Mouse (Mus musculus) neural tube, embryonic 13.5 days (tissue): ENCODE data around the gene Xlr5a. TPM values are rescaled to one million over a fixed set of nuclear protein-coding genes. Genes with fewer than 3 reads are reported as not detected.
"Not testable (repeated sequence)": the region's sequence is repeated elsewhere in the genome, so short reads cannot be mapped to it uniquely, and the experiment has no call there.

Source experiments
- ATAC-seq: fragments of 200-750 bp; cut with Nextera tagmentation; 2 replicates; pipeline ENCODE4 v1.8.0; 2017; ENCODE audit warnings: low read depth, mild to moderate bottlenecking, moderate TSS enrichment, moderate library complexity
- H3K27ac ChIP-seq: fragments of 300-500 bp; sonication (generic); replicated peaks from 2 replicates; pipeline ENCODE4 v1.5.1; 2015; ENCODE audit warnings: moderate library complexity, mild to moderate bottlenecking, inconsistent platforms
- H3K27me3 ChIP-seq: fragments of 300-500 bp; sonication (generic); 2 replicates; pipeline ENCODE4 v1.6.1; 2015; ENCODE audit warnings: mild to moderate bottlenecking, inconsistent platforms
- H3K36me3 ChIP-seq: fragments of 300-500 bp; sonication (generic); 2 replicates; pipeline ENCODE4 v1.6.1; 2015; ENCODE audit warnings: mild to moderate bottlenecking, inconsistent platforms
- H3K4me1 ChIP-seq: fragments of 300-500 bp; sonication (generic); replicated peaks from 2 replicates; pipeline ENCODE4 v1.6.1; 2015; ENCODE audit warnings: inconsistent platforms
- H3K4me2 ChIP-seq: fragments of 300-500 bp; sonication (generic); 2 replicates; pipeline ENCODE4 v1.6.1; 2015; ENCODE audit warnings: inconsistent platforms, mild to moderate bottlenecking, moderate library complexity
- H3K4me3 ChIP-seq: fragments of 300-500 bp; sonication (generic); 2 replicates; pipeline ENCODE4 v1.5.1; 2015; ENCODE audit warnings: mild to moderate bottlenecking, inconsistent platforms
- H3K9ac ChIP-seq: fragments of 300-500 bp; sonication (generic); 2 replicates; pipeline ENCODE4 v1.6.1; 2015; ENCODE audit warnings: moderate library complexity, mild to moderate bottlenecking, inconsistent platforms
- H3K9me3 ChIP-seq: fragments of 300-500 bp; sonication (generic); 2 replicates; pipeline ENCODE4 v1.6.1; 2016; ENCODE audit warnings: inconsistent platforms
- WGBS: fragments of 180-500 bp; shearing (Covaris S2); methylation state at CpG from one replicate; pipeline ENCODE4 v1.1.7; 2015; 5-methylcytosine and 5-hydroxymethylcytosine counted together
- polyA plus RNA-seq: library from polyadenylated mRNA; unstranded; fragments of >200 nt; fragmentation: Nextera tagmentation; extraction: Ambion mirVana; gene quantifications from 2 replicates; pipeline ENCODE4 v1.2.1, GENCODE M21; 2015

The Xlr5a gene
- polyA plus RNA-seq, 1 experiment from 2014 or later: not detected

DNA sequence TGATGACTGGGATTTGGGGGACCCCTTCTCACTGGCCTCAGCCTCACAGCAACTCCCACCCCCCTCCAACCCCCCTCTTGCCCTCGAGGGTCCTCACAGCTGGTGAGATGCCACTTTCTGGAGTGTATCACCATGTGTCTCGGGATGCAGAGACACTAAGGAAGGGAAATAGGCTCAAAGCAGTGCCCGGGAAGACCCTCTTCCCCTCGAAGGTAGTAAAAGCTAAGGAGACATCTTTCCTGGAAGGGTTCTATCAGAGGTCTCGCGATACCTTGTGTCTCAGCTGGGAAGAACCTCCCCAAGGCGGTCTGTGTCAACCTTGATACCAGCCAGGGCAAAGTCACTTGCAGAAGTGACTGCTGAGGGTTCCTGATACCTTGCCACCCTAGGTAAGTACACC, 176.0 kb downstream of the Xlr5a start, which contains the start of gene Gm14685:
Gene Gm14685, plus strand, starts transcription at position 301 of the 400 bp plus-strand sequence.
- not testable (repeated sequence) for H3K9ac ChIP-seq, H3K4me3 ChIP-seq, H3K27me3 ChIP-seq, ATAC-seq, H3K36me3 ChIP-seq, H3K4me2 ChIP-seq, H3K9me3 ChIP-seq, H3K27ac ChIP-seq, H3K4me1 ChIP-seq
- WGBS: no CpG with 5 or more reads among the region's 7 CpGs

DNA sequence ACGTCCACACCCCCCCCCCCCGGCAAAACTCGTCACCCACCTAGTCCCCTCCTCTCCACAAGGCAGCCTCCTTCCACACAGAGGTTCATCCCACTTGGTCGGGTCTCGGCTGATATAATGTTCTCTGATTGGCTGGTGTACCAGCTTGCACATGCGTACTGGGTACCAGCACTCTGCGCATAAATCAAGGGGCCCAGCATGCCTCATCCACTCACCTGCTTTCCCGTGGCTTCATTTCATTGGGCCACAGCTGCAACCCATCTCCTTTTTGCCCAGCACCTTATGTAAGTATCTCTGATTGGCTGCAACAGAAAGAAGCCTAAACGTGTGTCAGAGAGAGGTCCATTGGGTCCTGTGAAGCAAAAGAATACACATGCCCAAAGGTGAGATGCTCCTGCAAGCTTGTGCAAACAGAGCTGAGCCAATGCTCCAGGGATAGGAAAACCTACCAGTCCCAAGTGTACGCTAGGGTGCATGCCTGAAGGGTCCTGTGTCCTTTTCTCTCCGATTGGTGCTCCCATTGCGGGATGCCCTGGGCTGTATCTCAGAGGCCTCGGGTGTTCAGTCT, 195.8 kb downstream of the Xlr5a start, which contains the start of gene Xlr3a:
Gene Xlr3a, minus strand, starts transcription at position 155 of the 568 bp plus-strand sequence.
- not testable (repeated sequence) for H3K9me3 ChIP-seq, ATAC-seq, H3K4me1 ChIP-seq, H3K27me3 ChIP-seq, H3K4me2 ChIP-seq, H3K4me3 ChIP-seq, H3K27ac ChIP-seq, H3K36me3 ChIP-seq, H3K9ac ChIP-seq
- WGBS: 66% methylated on average over 13 of the region's 13 CpGs

DNA sequence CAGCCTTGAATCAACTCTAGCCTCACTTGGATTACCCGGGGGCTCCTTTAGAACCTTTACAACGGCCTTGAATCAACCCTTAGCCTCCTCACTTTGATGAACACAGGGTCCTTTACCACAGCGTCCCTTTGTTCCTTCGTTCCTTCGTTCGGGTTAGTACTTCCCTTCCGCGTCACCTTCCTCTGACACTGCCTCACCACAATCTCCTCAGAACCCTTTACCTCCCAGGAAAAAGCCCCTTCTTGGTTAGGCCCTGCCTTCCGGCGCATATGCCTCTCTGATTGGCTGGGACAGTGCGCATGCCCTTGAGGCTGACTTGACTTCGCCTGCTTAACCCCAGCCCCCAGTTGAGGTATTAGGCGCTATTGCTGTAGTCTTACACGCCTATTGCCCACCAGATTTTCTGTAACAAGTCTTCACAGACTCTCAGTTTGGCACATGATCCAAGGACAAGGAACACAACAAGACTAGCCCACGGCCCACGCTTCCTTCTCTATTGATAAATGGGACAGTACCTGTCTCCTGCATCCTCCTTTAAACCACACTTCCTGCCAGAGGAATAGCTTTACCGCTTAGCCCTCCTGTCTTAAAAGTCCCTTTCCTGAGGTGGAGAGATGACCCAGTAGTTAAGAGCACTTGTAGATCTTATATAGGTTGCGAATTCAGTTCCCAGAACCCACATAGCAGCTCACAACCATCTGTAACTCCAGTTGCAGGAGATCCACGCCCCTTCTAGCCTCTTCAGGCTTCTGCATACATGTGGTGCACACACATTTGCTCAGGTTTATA, 210.3 kb downstream of the Xlr5a start, which contains the start of gene Xlr4a:
Gene Xlr4a, minus strand, starts transcription at position 212 of the 789 bp plus-strand sequence.
- not testable (repeated sequence) for H3K27ac ChIP-seq, H3K9me3 ChIP-seq, H3K4me1 ChIP-seq, H3K4me3 ChIP-seq, H3K4me2 ChIP-seq, H3K27me3 ChIP-seq, ATAC-seq, H3K9ac ChIP-seq, H3K36me3 ChIP-seq
- 82% methylated on average over 19 of the region's 19 CpGs for WGBS

- not testable (repeated sequence) for H3K4me2 ChIP-seq, H3K9me3 ChIP-seq
- WGBS: 57% methylated on average over 2 of the region's 5 CpGs
These were observed 225.9 kb downstream of the Xlr5a start for GRCm38 (mm10) chrX:73066765-73067312.

DNA sequence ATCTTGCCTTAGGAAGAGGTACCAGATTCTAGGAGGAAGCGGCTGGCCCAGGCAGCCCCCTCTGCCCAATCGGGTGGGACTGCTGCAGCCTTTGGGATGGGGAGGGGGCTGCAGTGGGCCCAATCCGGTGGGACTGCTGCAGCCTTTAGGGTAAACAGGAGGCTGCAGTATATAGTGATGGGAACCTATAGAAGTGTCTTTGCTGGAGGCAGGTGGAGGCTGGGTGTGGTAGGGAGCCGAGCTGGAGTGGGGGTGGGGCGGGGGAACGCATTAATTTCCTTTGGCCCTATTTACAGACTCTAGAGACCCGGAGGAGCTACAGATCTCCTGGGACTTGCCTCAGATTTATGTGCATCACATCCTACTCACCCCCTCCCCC, 228.4 kb downstream of the Xlr5a start, which contains the start of gene Pnma3:
Gene Pnma3, plus strand, starts transcription at position 373 of the 379 bp plus-strand sequence.
- H3K27ac ChIP-seq: no peak within 1 kb of the TSS

More at GRCm38 (mm10) chrX:73066765-73067312, 225.9 kb downstream of the Xlr5a start:
- ATAC-seq, H3K9ac ChIP-seq, H3K4me3 ChIP-seq, H3K36me3 ChIP-seq, H3K27ac ChIP-seq, H3K27me3 ChIP-seq: not testable (repeated sequence)
- peaks cover 11% of the 10 kb centered on the region for H3K4me1 ChIP-seq

DNA sequence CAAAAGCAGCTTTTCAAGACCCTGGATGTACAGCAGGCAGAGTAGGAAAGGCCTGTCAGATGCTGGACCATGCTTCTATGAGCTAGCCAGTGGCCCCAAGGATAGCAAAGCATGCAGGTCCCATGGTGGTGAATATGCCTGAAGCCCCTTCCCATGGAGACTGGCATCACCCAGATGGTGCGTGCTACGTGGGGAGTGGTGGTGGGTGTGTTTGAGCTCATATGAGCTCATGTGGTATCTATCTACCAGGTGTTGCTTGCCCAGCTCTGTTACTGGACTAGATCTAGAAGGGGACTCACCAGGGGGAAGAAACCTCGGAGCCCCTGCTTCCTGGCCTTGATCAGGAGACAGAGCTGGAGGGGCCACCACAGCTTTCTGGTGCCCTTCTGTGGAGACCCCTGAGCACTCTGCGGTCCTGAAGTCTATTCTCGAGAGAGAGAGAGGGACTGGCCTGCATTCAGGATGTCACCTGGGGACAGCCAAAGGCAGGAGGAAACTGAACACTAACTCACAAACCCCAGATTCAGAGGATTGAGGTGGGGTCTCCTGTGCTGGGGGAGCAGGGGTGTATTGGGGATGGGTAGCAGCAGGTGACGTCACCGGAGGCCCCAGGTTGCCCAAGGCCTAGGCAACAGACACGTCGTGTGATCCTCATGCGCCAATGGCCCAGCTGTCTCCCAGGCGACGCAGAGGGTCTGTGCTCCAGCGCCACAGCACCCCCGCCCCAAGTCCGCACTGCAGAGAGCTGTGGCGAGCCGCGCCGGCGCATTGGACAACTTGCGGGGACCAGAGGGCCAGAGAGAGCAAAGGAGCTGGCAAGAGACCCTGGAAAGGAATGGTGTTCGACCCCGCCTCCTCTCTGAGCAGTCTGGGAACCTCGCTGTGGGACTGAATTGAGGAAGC, 229.0 kb downstream of the Xlr5a start:
- peak; percentile 95 for ATAC-seq
- WGBS: 36% methylated on average over 24 of the region's 24 CpGs
- no peaks in the 10 kb centered on the region for H3K36me3 ChIP-seq
- H3K27ac ChIP-seq: no peak overlapping the region
- peak overlapping the region; percentile 37 for H3K4me3 ChIP-seq
- peak overlapping the region; percentile 60 for H3K4me2 ChIP-seq
- peak overlapping the region; percentile 68 for H3K9ac ChIP-seq
- H3K27me3 ChIP-seq: no peaks in the 10 kb centered on the region
- no peaks in the 10 kb centered on the region for H3K9me3 ChIP-seq
- H3K4me1 ChIP-seq: peaks cover 11% of the 10 kb centered on the region

More for the DNA sequence above, 228.4 kb downstream of the Xlr5a start, which contains the start of gene Pnma3:
- WGBS: 21% methylated on average over 7 of the region's 7 CpGs
- ATAC-seq: peak; percentile 49
- peak within 1 kb of the TSS; percentile 37 for H3K4me3 ChIP-seq
- no peaks in the 10 kb centered on the region for H3K27me3 ChIP-seq
- peaks cover 11% of the 10 kb centered on the region for H3K4me1 ChIP-seq
- peak within 1 kb of the TSS; percentile 68 for H3K9ac ChIP-seq
- no peaks in the 10 kb centered on the region for H3K36me3 ChIP-seq
- no peaks in the 10 kb centered on the region for H3K9me3 ChIP-seq
- peak within 1 kb of the TSS; percentile 60 for H3K4me2 ChIP-seq

GRCm38 (mm10) chrX:73062323-73062722, 230.5 kb downstream of the Xlr5a start:
- H3K27ac ChIP-seq: no peak overlapping the region
- H3K27me3 ChIP-seq: no peaks in the 10 kb centered on the region
- no peak for ATAC-seq
- H3K9me3 ChIP-seq: no peaks in the 10 kb centered on the region
- no peak overlapping the region for H3K4me3 ChIP-seq
- 44% methylated on average over 5 of the region's 5 CpGs for WGBS
- peaks cover 11% of the 10 kb centered on the region for H3K4me1 ChIP-seq
- no peaks in the 10 kb centered on the region for H3K36me3 ChIP-seq
- H3K9ac ChIP-seq: no peak overlapping the region
- no peak overlapping the region for H3K4me2 ChIP-seq

DNA sequence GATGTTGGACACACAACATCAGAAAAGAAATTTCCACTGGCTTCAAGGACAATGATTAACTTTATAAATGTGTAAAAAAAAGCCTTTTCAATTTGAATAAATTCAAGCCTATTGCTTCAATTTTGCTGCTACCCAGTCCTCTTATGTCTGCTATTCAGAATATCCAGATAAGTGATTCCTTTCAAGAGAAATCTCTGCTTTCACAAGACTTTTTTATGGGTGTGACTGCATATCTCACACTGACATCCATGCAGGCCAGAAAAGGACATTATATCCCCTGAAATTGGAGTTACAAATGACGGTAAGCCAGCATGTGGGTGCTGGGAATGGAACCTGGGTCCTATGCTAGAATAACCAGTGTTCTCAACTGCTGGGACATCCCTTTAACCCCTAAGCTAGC, 231.2 kb downstream of the Xlr5a start:
- H3K4me1 ChIP-seq: peaks cover 11% of the 10 kb centered on the region
- H3K27me3 ChIP-seq: no peaks in the 10 kb centered on the region
- H3K36me3 ChIP-seq: no peaks in the 10 kb centered on the region
- ATAC-seq: no peak
- no peaks in the 10 kb centered on the region for H3K9me3 ChIP-seq
- no peak overlapping the region for H3K4me2 ChIP-seq
- no peak overlapping the region for H3K4me3 ChIP-seq
- H3K27ac ChIP-seq: no peak overlapping the region
- no peak overlapping the region for H3K9ac ChIP-seq
- WGBS: 76% methylated on average over 1 of the region's 1 CpGs

Other genes starting within 250 kb of the Xlr5a start
- 2.0 and 2.3 TPM in 2 replicates for gene Pnma3, start 228.2 kb downstream of the Xlr5a start, polyA plus RNA-seq
- gene Xlr4a, start 210.5 kb downstream of the Xlr5a start, polyA plus RNA-seq: 0.50 and 0.70 TPM in 2 replicates
- 1.9 and 5.6 TPM in 2 replicates for gene Xlr3a, start 195.9 kb downstream of the Xlr5a start, polyA plus RNA-seq
- 0.32 TPM in 1 of 2 replicates, not detected in the other for gene Gm14685, start 175.9 kb downstream of the Xlr5a start, polyA plus RNA-seq
- gene Xlr5b, start 144.2 kb downstream of the Xlr5a start, polyA plus RNA-seq: not detected in 2 replicates
- 0.33 TPM in 1 of 2 replicates, not detected in the other for gene DXBay18, start 143.5 kb downstream of the Xlr5a start, polyA plus RNA-seq
- gene Spin2d, start 116.0 kb downstream of the Xlr5a start, polyA plus RNA-seq: not detected in 2 replicates
- gene Xlr3b, start 100.8 kb downstream of the Xlr5a start, polyA plus RNA-seq: 21.3 and 22.3 TPM in 2 replicates
- 0.74 and 1.2 TPM in 2 replicates for gene Xlr4b, start 78.6 kb downstream of the Xlr5a start, polyA plus RNA-seq
- gene F8a, start 64.7 kb downstream of the Xlr5a start, polyA plus RNA-seq: 29.9 and 33.8 TPM in 2 replicates
- gene Xlr4c, start 49.8 kb downstream of the Xlr5a start, polyA plus RNA-seq: 0.69 TPM in 1 of 2 replicates, not detected in the other
- 0.57 and 0.65 TPM in 2 replicates for gene Xlr3c, start 27.6 kb downstream of the Xlr5a start, polyA plus RNA-seq
- gene Xlr5c, start within 50 bp of the Xlr5a start, polyA plus RNA-seq: not detected in 2 replicates
- not detected in 2 replicates for gene Gm45015, start 43.9 kb upstream of the Xlr5a start, polyA plus RNA-seq
- 10.6 and 11.0 TPM in 2 replicates for gene Zfp275, start 49.6 kb upstream of the Xlr5a start, polyA plus RNA-seq
- not detected in 2 replicates for gene Gm18336, start 105.8 kb upstream of the Xlr5a start, polyA plus RNA-seq
- 0.31 and 0.43 TPM in 2 replicates for gene Zfp92, start 118.1 kb upstream of the Xlr5a start, polyA plus RNA-seq
- not detected in 2 replicates for gene Trex2, start 142.4 kb upstream of the Xlr5a start, polyA plus RNA-seq
- 59.9 and 64.1 TPM in 2 replicates for gene Haus7, start 166.1 kb upstream of the Xlr5a start, polyA plus RNA-seq
- 32.8 and 35.2 TPM in 2 replicates for gene Bgn, start 190.6 kb upstream of the Xlr5a start, polyA plus RNA-seq
- gene Atp2b3, start 210.1 kb upstream of the Xlr5a start, polyA plus RNA-seq: 3.2 and 3.7 TPM in 2 replicates